Comparison of ENCODE assay signal across 10 mouse cellular contexts in genomic region chr4:88406887-88407696, GRCm38 (mm10). TPM values are rescaled to one million over a fixed set of nuclear protein-coding genes. Genes with fewer than 3 reads are reported as not detected.
DNase-seq lines count a peak whose midpoint lies in the region; ATAC-seq and TF ChIP-seq lines count a peak whose summit lies in the region.
"Had no signal": no experiment of that assay in that cellular context is flagged by ENCODE, and none has a peak within 500 bp of the region (broad histone marks: within the 10 kb centered on the region; RNA-seq: fewer than 3 reads in every experiment).

No protein-coding gene starts in this region.

- WGBS in heart, embryonic 11.5 days (ENCODE audit: insufficient replicate concordance) = 78% methylated on average over 4 of the region's 4 CpGs
- 57% methylated on average over 4 of the region's 4 CpGs for WGBS in midbrain, embryonic 14.5 days
- 74% methylated on average over 4 of the region's 4 CpGs for WGBS in stomach, postnatal 0 days

- H3K4me2 ChIP-seq in heart, embryonic 11.5 days = no peak overlapping the region
- H3K4me2 ChIP-seq in midbrain, embryonic 14.5 days (ENCODE audit: low read length) = no peak overlapping the region
- no peak overlapping the region for H3K4me2 ChIP-seq in stomach, postnatal 0 days (replicated peaks; ENCODE audit: low read depth)
- H3K4me2 ChIP-seq: embryonic facial prominence, embryonic 15.5 days; limb, embryonic 15.5 days had no signal

- H3K4me1 ChIP-seq in heart, embryonic 11.5 days (ENCODE audit: control insufficient read depth, insufficient read depth, low read length) = no peaks in the 10 kb centered on the region
- H3K4me1 ChIP-seq in midbrain, embryonic 14.5 days (ENCODE audit: control insufficient read depth, insufficient read depth, low read length) = peaks cover 3% of the 10 kb centered on the region; the same call in 1 of the 2 replicates
- H3K4me1 ChIP-seq in stomach, postnatal 0 days (replicated peaks; ENCODE audit: control insufficient read depth, insufficient read depth) = peaks cover 3% of the 10 kb centered on the region; the same call in 1 of the 2 replicates
- H3K4me1 ChIP-seq: embryonic facial prominence, embryonic 15.5 days had no signal

- TF ChIP-seq CTCF in stomach, postnatal 0 days (IDR thresholded peaks at IDR 0.05; ENCODE audit: low read depth) = no peak

- no peak overlapping the region for H3K9ac ChIP-seq in heart, embryonic 11.5 days (ENCODE audit: low read depth, low read length)
- no peak overlapping the region for H3K9ac ChIP-seq in midbrain, embryonic 14.5 days (replicated peaks; ENCODE audit: low read length)
- H3K9ac ChIP-seq in stomach, postnatal 0 days (ENCODE audit: low read length) = no peak overlapping the region
- H3K9ac ChIP-seq: embryonic facial prominence, embryonic 15.5 days; limb, embryonic 15.5 days had no signal

- H3K36me3 ChIP-seq in heart, embryonic 11.5 days (ENCODE audit: control insufficient read depth, insufficient read depth, low read length) = no peaks in the 10 kb centered on the region
- H3K36me3 ChIP-seq in midbrain, embryonic 14.5 days (ENCODE audit: control insufficient read depth, insufficient read depth, low read length) = no peaks in the 10 kb centered on the region
- H3K36me3 ChIP-seq in stomach, postnatal 0 days (ENCODE audit: control insufficient read depth, insufficient read depth, low read length) = no peaks in the 10 kb centered on the region; the same call in 1 of the 2 replicates
- H3K36me3 ChIP-seq: embryonic facial prominence, embryonic 15.5 days; limb, embryonic 15.5 days had no signal

- no peak; the same call in 1 of the 2 replicates for ATAC-seq in heart, embryonic 11.5 days (replicated peaks; ENCODE audit: insufficient number of reproducible peaks, low FRiP score, low TSS enrichment)
- ATAC-seq in midbrain, embryonic 14.5 days (ENCODE audit: low FRiP score, low TSS enrichment) = peak; percentile 79
- ATAC-seq in stomach, postnatal 0 days (ENCODE audit: low FRiP score, low TSS enrichment) = no peak

- H3K27ac ChIP-seq in heart, embryonic 11.5 days (ENCODE audit: low read depth, low read length) = no peak overlapping the region
- H3K27ac ChIP-seq in midbrain, embryonic 14.5 days (replicated peaks; ENCODE audit: low read depth, low read length) = no peak overlapping the region
- no peak overlapping the region for H3K27ac ChIP-seq in stomach, postnatal 0 days (replicated peaks)
- H3K27ac ChIP-seq: embryonic facial prominence, embryonic 15.5 days; limb, embryonic 15.5 days had no signal

- DNase-seq in heart, adult 9 months (ENCODE audit: low spot score in 2 of 2) = peak; percentile 6 to 13
- peak; percentile 7 for DNase-seq in cerebellum, adult 9-11 months
- DNase-seq in frontal cortex, postnatal 25 days (ENCODE audit: low spot score in 2 of 2) = peak; percentile 8 to 11
- peak; percentile 38 to 56 for DNase-seq in left cerebral cortex, postnatal 14 days (ENCODE audit: low spot score in 2 of 2)
- DNase-seq in midbrain, embryonic 14.5 days = peak; percentile 79
- peak; percentile 16 for DNase-seq in stomach, postnatal 0 days (ENCODE audit: low spot score)
- no peak for DNase-seq in thymus, postnatal 25 days

- H3K4me3 ChIP-seq in heart, embryonic 11.5 days (ENCODE audit: low read depth, low read length) = no peak overlapping the region
- no peak overlapping the region for H3K4me3 ChIP-seq in midbrain, embryonic 14.5 days (replicated peaks; ENCODE audit: low read depth, low read length)
- H3K4me3 ChIP-seq in stomach, postnatal 0 days (ENCODE audit: low read depth, low read length) = no peak overlapping the region
- H3K4me3 ChIP-seq: embryonic facial prominence, embryonic 15.5 days; limb, embryonic 15.5 days had no signal

- TF ChIP-seq EP300 in stomach, postnatal 0 days (optimal IDR thresholded peaks at IDR 0.05) = no peak

- no peaks in the 10 kb centered on the region for H3K9me3 ChIP-seq in heart, embryonic 11.5 days (replicated peaks; ENCODE audit: control insufficient read depth, low read length)
- no peaks in the 10 kb centered on the region for H3K9me3 ChIP-seq in midbrain, embryonic 14.5 days (ENCODE audit: control insufficient read depth, low read length)
- no peaks in the 10 kb centered on the region for H3K9me3 ChIP-seq in stomach, postnatal 0 days (ENCODE audit: control insufficient read depth, low read length)
- H3K9me3 ChIP-seq: embryonic facial prominence, embryonic 15.5 days; limb, embryonic 15.5 days had no signal

- no peaks in the 10 kb centered on the region for H3K27me3 ChIP-seq in heart, embryonic 11.5 days (ENCODE audit: control insufficient read depth, insufficient read depth, low read length)
- H3K27me3 ChIP-seq in midbrain, embryonic 14.5 days (ENCODE audit: control insufficient read depth, insufficient read depth, low read length) = no peaks in the 10 kb centered on the region
- H3K27me3 ChIP-seq in stomach, postnatal 0 days (ENCODE audit: control insufficient read depth, insufficient read depth, low read length) = no peaks in the 10 kb centered on the region
- H3K27me3 ChIP-seq: embryonic facial prominence, embryonic 15.5 days; limb, embryonic 15.5 days had no signal

- intact Hi-C loops in left cerebral cortex, postnatal 14 days (cut with DNase I) = no loop called here

RNA-seq across cellular contexts. Expression of gene Hacd4, which starts 31.6 kb away (rescaled TPM):
- polyA plus RNA-seq in heart, embryonic 11.5 days (2014; fragmentation: Nextera tagmentation; extraction: Ambion mirVana) = 8.0 and 8.1 TPM in 2 replicates
- total RNA-seq in left cerebral cortex, postnatal 14 days (2021) = 1 to 10 TPM; 2.2 to 2.3 TPM
- polyA plus RNA-seq in midbrain, embryonic 14.5 days (2014; fragmentation: Nextera tagmentation; extraction: Ambion mirVana) = 2.4 and 3.8 TPM in 2 replicates
- polyA plus RNA-seq in stomach, postnatal 0 days (2015; fragmentation: Nextera tagmentation; extraction: Ambion mirVana) = 8.5 and 9.2 TPM in 2 replicates
